Mouse (Mus musculus): ENCODE data around the gene Foxb1.

Foxb1 gene

GRCm38 (mm10) chr9:69758946-69759615 is 1.7 kb downstream of the Foxb1 start:
- in situ Hi-C loops (cut with MboI; ENCODE audit: low pct_unique_long_range_greater_than_20kb in 1 of 2, low sequenced_read_pairs in 2 of 2, unreplicated experiment in 1 of 2) = no loop called here

GRCm38 (mm10) chr9:69758506-69758905 is 2.2 kb downstream of the Foxb1 start:
- in situ Hi-C loops (cut with MboI; ENCODE audit: low pct_unique_long_range_greater_than_20kb in 1 of 2, low sequenced_read_pairs in 2 of 2, unreplicated experiment in 1 of 2) = no loop called here

GRCm38 (mm10) chr9:69757254-69757653 is 3.5 kb downstream of the Foxb1 start:
- in situ Hi-C loops (cut with MboI; ENCODE audit: low pct_unique_long_range_greater_than_20kb in 1 of 2, low sequenced_read_pairs in 2 of 2, unreplicated experiment in 1 of 2) = no loop called here

- in situ Hi-C loops (cut with MboI; ENCODE audit: low pct_unique_long_range_greater_than_20kb in 1 of 2, low sequenced_read_pairs in 2 of 2, unreplicated experiment in 1 of 2) = no loop called here
These were observed 4.3 kb downstream of the Foxb1 start for GRCm38 (mm10) chr9:69756456-69756855.

- in situ Hi-C loops (cut with MboI; ENCODE audit: low pct_unique_long_range_greater_than_20kb in 1 of 2, low sequenced_read_pairs in 2 of 2, unreplicated experiment in 1 of 2) = no loop called here
These were observed 4.7 kb downstream of the Foxb1 start for GRCm38 (mm10) chr9:69756041-69756440.

GRCm38 (mm10) chr9:69755157-69755556 is 5.6 kb downstream of the Foxb1 start:
- in situ Hi-C loops (cut with MboI; ENCODE audit: low pct_unique_long_range_greater_than_20kb in 1 of 2, low sequenced_read_pairs in 2 of 2, unreplicated experiment in 1 of 2) = no loop called here

GRCm38 (mm10) chr9:69754712-69755111 is 6.0 kb downstream of the Foxb1 start:
- in situ Hi-C loops (cut with MboI; ENCODE audit: low pct_unique_long_range_greater_than_20kb in 1 of 2, low sequenced_read_pairs in 2 of 2, unreplicated experiment in 1 of 2) = no loop called here

GRCm38 (mm10) chr9:69754291-69754690 is 6.4 kb downstream of the Foxb1 start:
- in situ Hi-C loops (cut with MboI; ENCODE audit: low pct_unique_long_range_greater_than_20kb in 1 of 2, low sequenced_read_pairs in 2 of 2, unreplicated experiment in 1 of 2) = no loop called here

- in situ Hi-C loops (cut with MboI; ENCODE audit: low pct_unique_long_range_greater_than_20kb in 1 of 2, low sequenced_read_pairs in 2 of 2, unreplicated experiment in 1 of 2) = no loop called here
These were observed 12.8 kb downstream of the Foxb1 start for GRCm38 (mm10) chr9:69747971-69748370.

GRCm38 (mm10) chr9:69728736-69729135 is 32.0 kb downstream of the Foxb1 start:
- in situ Hi-C loops (cut with MboI; ENCODE audit: low pct_unique_long_range_greater_than_20kb in 1 of 2, low sequenced_read_pairs in 2 of 2, unreplicated experiment in 1 of 2) = no loop called here

GRCm38 (mm10) chr9:69718431-69718830 is 42.3 kb downstream of the Foxb1 start:
- in situ Hi-C loops (cut with MboI; ENCODE audit: low pct_unique_long_range_greater_than_20kb in 1 of 2, low sequenced_read_pairs in 2 of 2, unreplicated experiment in 1 of 2) = no loop called here

GRCm38 (mm10) chr9:69716364-69716763 is 44.4 kb downstream of the Foxb1 start:
- in situ Hi-C loops (cut with MboI; ENCODE audit: low pct_unique_long_range_greater_than_20kb in 1 of 2, low sequenced_read_pairs in 2 of 2, unreplicated experiment in 1 of 2) = no loop called here

- in situ Hi-C loops (cut with MboI; ENCODE audit: low pct_unique_long_range_greater_than_20kb in 1 of 2, low sequenced_read_pairs in 2 of 2, unreplicated experiment in 1 of 2) = no loop called here
These were observed 45.3 kb downstream of the Foxb1 start for GRCm38 (mm10) chr9:69715445-69715844.

GRCm38 (mm10) chr9:69714346-69714745 is 46.4 kb downstream of the Foxb1 start:
- in situ Hi-C loops (cut with MboI; ENCODE audit: low pct_unique_long_range_greater_than_20kb in 1 of 2, low sequenced_read_pairs in 2 of 2, unreplicated experiment in 1 of 2) = no loop called here

GRCm38 (mm10) chr9:69713577-69714327 is 47.0 kb downstream of the Foxb1 start:
- in situ Hi-C loops (cut with MboI; ENCODE audit: low pct_unique_long_range_greater_than_20kb in 1 of 2, low sequenced_read_pairs in 2 of 2, unreplicated experiment in 1 of 2) = no loop called here

GRCm38 (mm10) chr9:69712714-69713525 is 47.8 kb downstream of the Foxb1 start:
- in situ Hi-C loops (cut with MboI; ENCODE audit: low pct_unique_long_range_greater_than_20kb in 1 of 2, low sequenced_read_pairs in 2 of 2, unreplicated experiment in 1 of 2) = no loop called here
